8 mouse cellular contexts compared by ENCODE assay signal in the genomic region with DNA sequence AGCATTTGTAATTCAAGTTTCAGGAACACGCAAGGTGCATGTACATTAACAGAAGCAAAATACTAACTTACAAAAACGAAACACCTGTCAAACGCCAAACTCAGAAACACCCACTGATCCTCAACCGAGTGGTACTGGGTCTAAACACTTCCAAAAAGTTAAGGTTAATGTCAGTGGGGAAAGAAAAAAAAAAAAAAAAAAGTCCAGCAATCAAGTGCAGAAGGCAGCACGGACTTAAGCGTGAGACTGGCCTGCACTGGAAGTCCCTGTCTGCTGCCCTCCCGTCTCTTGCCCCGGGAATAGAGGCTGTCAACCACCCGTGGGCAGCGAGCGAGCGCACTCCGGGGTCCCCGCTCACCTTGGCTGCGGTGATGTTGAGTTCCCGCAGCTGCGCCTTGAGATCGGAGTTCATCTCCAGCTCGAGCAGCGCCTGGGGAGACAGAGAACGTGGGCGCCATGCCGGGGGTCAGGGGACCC. TPM values are rescaled to one million over a fixed set of nuclear protein-coding genes. Genes with fewer than 3 reads are reported as not detected.
DNase-seq lines count a peak whose midpoint lies in the region; ATAC-seq and TF ChIP-seq lines count a peak whose summit lies in the region.

No protein-coding gene starts in this region.

- no peak; the same call in 1 of the 2 replicates for ATAC-seq in heart, embryonic 14.5 days (ENCODE audit: insufficient number of reproducible peaks, insufficient read depth, low FRiP score, low read depth)
- ATAC-seq in Patski, result peak; percentile 58
- ATAC-seq in hindbrain, embryonic 13.5 days (ENCODE audit: low FRiP score), result peak; percentile 44

- POLR2A ChIA-PET in Patski (lab: Charles Lee), result no interaction called here

- no peak for DNase-seq in heart, adult 8-10 months (ENCODE audit: low spot score)
- no peak for DNase-seq in Patski (ENCODE audit: low read depth, low spot score)
- no peak for DNase-seq in midbrain, embryonic 10.5 days (ENCODE audit: low spot score)
- DNase-seq in left cerebral cortex, adult 11 months (ENCODE audit: low spot score), result no peak
- no peak for DNase-seq in left cerebral cortex, adult 18-20 months (ENCODE audit: low spot score in 2 of 2)
- DNase-seq in adrenal gland, postnatal 10 days, result no peak

- no peak for TF ChIP-seq CTCF in Patski (IDR thresholded peaks at IDR 0.05)

- 2% methylated on average over 23 of the region's 23 CpGs for WGBS in heart, embryonic 14.5 days
- WGBS in hindbrain, embryonic 13.5 days, result 2% methylated on average over 23 of the region's 23 CpGs
- WGBS in midbrain, embryonic 10.5 days, result 2% methylated on average over 23 of the region's 23 CpGs

- CTCF ChIA-PET in Patski (lab: Charles Lee), result no interaction called here

- peak overlapping the region; percentile 99 for H3K9ac ChIP-seq in heart, embryonic 14.5 days (ENCODE audit: low read length)
- H3K9ac ChIP-seq in hindbrain, embryonic 13.5 days, result peak overlapping the region; percentile 100

- no peaks in the 10 kb centered on the region for H3K9me3 ChIP-seq in heart, embryonic 14.5 days (ENCODE audit: control insufficient read depth, low read length)
- H3K9me3 ChIP-seq in hindbrain, embryonic 13.5 days, result no peaks in the 10 kb centered on the region
- no peaks in the 10 kb centered on the region for H3K9me3 ChIP-seq in midbrain, embryonic 10.5 days (replicated peaks)

- peak overlapping the region; percentile 77 to 81 for H3K27ac ChIP-seq in heart, embryonic 14.5 days (replicated peaks in 1 of 2; ENCODE audit: control insufficient read depth in 1 of 2, insufficient read depth in 1 of 2, low read depth in 2 of 2, low read length in 2 of 2)
- H3K27ac ChIP-seq in hindbrain, embryonic 13.5 days, result peak overlapping the region; percentile 94
- H3K27ac ChIP-seq in midbrain, embryonic 10.5 days (replicated peaks), result peak overlapping the region; percentile 99

- peaks cover 4 to 14% of the 10 kb centered on the region in 2 experiments for H3K4me1 ChIP-seq in heart, embryonic 14.5 days (ENCODE audit: control insufficient read depth in 2 of 2, insufficient read depth in 2 of 2, low read length in 2 of 2)
- H3K4me1 ChIP-seq in hindbrain, embryonic 13.5 days (replicated peaks), result peaks cover 29% of the 10 kb centered on the region
- H3K4me1 ChIP-seq in midbrain, embryonic 10.5 days, result peaks cover 25% of the 10 kb centered on the region

- no peaks in the 10 kb centered on the region for H3K27me3 ChIP-seq in heart, embryonic 14.5 days (ENCODE audit: control insufficient read depth, insufficient read depth, low read length)
- no peaks in the 10 kb centered on the region for H3K27me3 ChIP-seq in Patski
- H3K27me3 ChIP-seq in hindbrain, embryonic 13.5 days, result no peaks in the 10 kb centered on the region
- no peaks in the 10 kb centered on the region for H3K27me3 ChIP-seq in midbrain, embryonic 10.5 days (ENCODE audit: low read depth, poor library complexity, severe bottlenecking)

- H3K4me2 ChIP-seq in heart, embryonic 14.5 days (ENCODE audit: low read length), result peak overlapping the region; percentile 90
- H3K4me2 ChIP-seq in hindbrain, embryonic 13.5 days, result peak overlapping the region; percentile 80

- in situ Hi-C loops in Patski (cut with MboI; ENCODE audit: low pct_unique_long_range_greater_than_20kb), result no loop called here

- peak overlapping the region; percentile 91 to 98 for H3K4me3 ChIP-seq in heart, embryonic 14.5 days (ENCODE audit: control insufficient read depth in 1 of 2, insufficient read depth in 1 of 2, low read depth in 1 of 2, low read length in 2 of 2)
- peak overlapping the region; percentile 85 for H3K4me3 ChIP-seq in hindbrain, embryonic 13.5 days
- H3K4me3 ChIP-seq in midbrain, embryonic 10.5 days, result peak overlapping the region; percentile 96

- H3K36me3 ChIP-seq in heart, embryonic 14.5 days (ENCODE audit: control insufficient read depth, insufficient read depth, low read length), result peaks cover 45% of the 10 kb centered on the region
- peaks cover 44% of the 10 kb centered on the region for H3K36me3 ChIP-seq in hindbrain, embryonic 13.5 days
- H3K36me3 ChIP-seq in midbrain, embryonic 10.5 days, result peaks cover 46% of the 10 kb centered on the region

RNA-seq across cellular contexts. Expression of a gene that starts 0.7 kb away (rescaled TPM):
- 553 and 621 TPM in 2 replicates for polyA plus RNA-seq in heart, embryonic 14.5 days (2014; fragmentation: Nextera tagmentation; extraction: Ambion mirVana)
- 100 to 1,000 TPM; 211 to 303 (median 290) TPM for total RNA-seq in heart, adult 8-10 months (2022)
- polyA plus RNA-seq in Patski (2021), result 526 TPM
- polyA plus RNA-seq in hindbrain, embryonic 13.5 days (2015; fragmentation: Nextera tagmentation; extraction: Ambion mirVana), result 522 and 548 TPM in 2 replicates
- 553 and 647 TPM in 2 replicates for polyA plus RNA-seq in midbrain, embryonic 10.5 days (2016; fragmentation: Nextera tagmentation; extraction: Ambion mirVana)
- 100 to 1,000 TPM; 302 to 311 TPM for total RNA-seq in left cerebral cortex, adult 18-20 months (2021)
- 100 to 1,000 TPM; 512 to 544 TPM for total RNA-seq in adrenal gland, postnatal 10 days (2021)

RNA-seq across cellular contexts. Expression of a gene that starts 11.9 kb away (rescaled TPM):
- polyA plus RNA-seq in heart, embryonic 14.5 days (2014; fragmentation: Nextera tagmentation; extraction: Ambion mirVana), result 14.4 and 17.4 TPM in 2 replicates
- 10 to 100 TPM; 11.8 to 18.1 (median 14.3) TPM for total RNA-seq in heart, adult 8-10 months (2022)
- polyA plus RNA-seq in Patski (2021), result 0.06 TPM
- polyA plus RNA-seq in hindbrain, embryonic 13.5 days (2015; fragmentation: Nextera tagmentation; extraction: Ambion mirVana), result 1.1 and 1.5 TPM in 2 replicates
- 0.12 and 0.17 TPM in 2 replicates for polyA plus RNA-seq in midbrain, embryonic 10.5 days (2016; fragmentation: Nextera tagmentation; extraction: Ambion mirVana)
- under 1 TPM; 0.30 to 0.58 TPM for total RNA-seq in left cerebral cortex, adult 18-20 months (2021)
- 10 to 100 TPM in 1 of 2 experiments, 1 to 10 TPM in 1; 7.5 to 12.7 TPM for total RNA-seq in adrenal gland, postnatal 10 days (2021)

RNA-seq across cellular contexts. Expression of a gene that starts 14.3 kb away (rescaled TPM):
- polyA plus RNA-seq in heart, embryonic 14.5 days (2014; fragmentation: Nextera tagmentation; extraction: Ambion mirVana), result 15.2 and 16.0 TPM in 2 replicates
- total RNA-seq in heart, adult 8-10 months (2022), result 1 to 10 TPM; 6.7 to 9.4 (median 8.2) TPM
- polyA plus RNA-seq in Patski (2021), result 19.7 TPM
- 22.5 and 27.1 TPM in 2 replicates for polyA plus RNA-seq in hindbrain, embryonic 13.5 days (2015; fragmentation: Nextera tagmentation; extraction: Ambion mirVana)
- polyA plus RNA-seq in midbrain, embryonic 10.5 days (2016; fragmentation: Nextera tagmentation; extraction: Ambion mirVana), result 34.1 and 35.4 TPM in 2 replicates
- 10 to 100 TPM; 13.1 to 16.2 TPM for total RNA-seq in left cerebral cortex, adult 18-20 months (2021)
- total RNA-seq in adrenal gland, postnatal 10 days (2021), result 10 to 100 TPM; 12.4 to 12.7 TPM

RNA-seq across cellular contexts. Expression of a gene that starts 39.9 kb away (rescaled TPM):
- 44.0 and 50.6 TPM in 2 replicates for polyA plus RNA-seq in heart, embryonic 14.5 days (2014; fragmentation: Nextera tagmentation; extraction: Ambion mirVana)
- total RNA-seq in heart, adult 8-10 months (2022), result 10 to 100 TPM; 58.0 to 62.6 (median 61.6) TPM
- 114 TPM for polyA plus RNA-seq in Patski (2021)
- 31.5 and 33.7 TPM in 2 replicates for polyA plus RNA-seq in hindbrain, embryonic 13.5 days (2015; fragmentation: Nextera tagmentation; extraction: Ambion mirVana)
- polyA plus RNA-seq in midbrain, embryonic 10.5 days (2016; fragmentation: Nextera tagmentation; extraction: Ambion mirVana), result 43.3 and 48.1 TPM in 2 replicates
- 10 to 100 TPM; 36.5 to 37.2 TPM for total RNA-seq in left cerebral cortex, adult 18-20 months (2021)
- total RNA-seq in adrenal gland, postnatal 10 days (2021), result 10 to 100 TPM; 55.4 to 62.9 TPM

RNA-seq across cellular contexts. Expression of a gene that starts 52.8 kb away (rescaled TPM):
- polyA plus RNA-seq in heart, embryonic 14.5 days (2014; fragmentation: Nextera tagmentation; extraction: Ambion mirVana), result not detected in 2 replicates
- total RNA-seq in heart, adult 8-10 months (2022), result not detected
- not detected for polyA plus RNA-seq in Patski (2021)
- 0.27 TPM in 1 of 2 replicates, not detected in the other for polyA plus RNA-seq in hindbrain, embryonic 13.5 days (2015; fragmentation: Nextera tagmentation; extraction: Ambion mirVana)
- polyA plus RNA-seq in midbrain, embryonic 10.5 days (2016; fragmentation: Nextera tagmentation; extraction: Ambion mirVana), result not detected in 2 replicates
- under 1 TPM; 0.72 to 0.82 TPM for total RNA-seq in left cerebral cortex, adult 18-20 months (2021)
- not detected for total RNA-seq in adrenal gland, postnatal 10 days (2021)
